In genomic region chr13:107260274-107260673, GRCm38 (mm10) we compare ENCODE assay signal across 19 mouse cellular contexts.
"Had no signal": no experiment of that assay in that cellular context is flagged by ENCODE, and none has a peak within 500 bp of the region (broad histone marks: within the 10 kb centered on the region; RNA-seq: fewer than 3 reads in every experiment).

No protein-coding gene starts in this region.

- DNase-seq: gastrocnemius, adult 2 months; gastrocnemius, postnatal 10 days; gastrocnemius, postnatal 25 days; heart, adult 18-20 months; heart, postnatal 10 days; heart, postnatal 4 days; kidney, adult 18-20 months; kidney, adult 8-10 months; kidney, postnatal 10 days; kidney, postnatal 25 days; kidney, postnatal 4 days; layer of hippocampus, adult 9-11 months; layer of hippocampus, postnatal 36 days; left cerebral cortex, postnatal 4 days had no signal

- ATAC-seq: hindbrain, embryonic 16.5 days; inflammation-experienced regulatory T-cells, adult 6 months; intestine, embryonic 15.5 days; intestine, postnatal 0 days; liver, embryonic 12.5 days had no signal
